Mouse (Mus musculus): Measurements from ENCODE around the gene Shd. TPM values are rescaled to one million over a fixed set of nuclear protein-coding genes. Genes with fewer than 3 reads are reported as not detected.
A peak's percentile ranks its signal among the peaks of the same experiment; 100 is the strongest.

The Shd gene
- total RNA-seq, 2 experiments from 2014 or later, result 1.1 to 1.9 TPM

DNA sequence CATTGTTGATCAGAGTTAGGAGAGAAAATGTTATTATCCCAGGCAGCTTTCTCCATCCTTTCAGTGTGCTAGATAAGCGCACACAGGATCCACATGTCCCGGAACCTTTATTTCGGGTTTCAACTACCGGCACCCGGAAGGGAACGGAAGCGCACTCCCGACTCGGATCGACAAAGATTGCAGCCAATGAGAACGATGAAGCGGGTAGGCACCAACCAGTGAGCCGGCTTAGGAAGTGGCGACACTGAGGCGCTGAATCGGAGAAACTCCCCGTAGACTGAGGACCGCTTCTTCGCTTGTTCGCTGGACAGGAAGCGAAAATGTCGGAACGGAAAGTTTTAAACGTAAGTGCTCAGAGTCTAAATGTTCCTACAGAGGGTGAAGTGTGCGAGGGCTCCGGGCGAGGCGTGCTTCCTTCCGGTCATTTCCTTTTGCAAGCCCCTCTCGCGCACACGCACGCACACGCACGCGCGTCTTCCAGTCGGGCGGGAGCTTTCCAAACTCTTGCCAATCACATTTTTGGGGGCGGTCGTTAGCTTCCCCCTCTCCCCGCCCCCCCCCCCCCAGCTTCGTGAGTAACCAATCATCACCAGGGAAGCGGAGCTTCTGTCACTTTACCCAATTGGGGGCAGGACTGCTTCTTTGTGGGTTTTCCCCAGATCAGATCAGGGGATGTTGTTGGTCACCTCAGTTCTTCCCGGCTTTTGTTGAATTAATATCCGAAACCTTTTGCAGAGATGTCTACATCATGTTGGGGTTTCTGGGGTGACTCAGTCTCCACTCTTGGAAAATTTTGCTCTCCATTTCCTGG, 11.1 kb upstream of the Shd start, which contains the start of gene Yju2:
TSS of gene Yju2 (plus strand) at position 182 of the 811 bp plus-strand sequence.
- DNase-seq, result peak; percentile 96 to 99

DNA sequence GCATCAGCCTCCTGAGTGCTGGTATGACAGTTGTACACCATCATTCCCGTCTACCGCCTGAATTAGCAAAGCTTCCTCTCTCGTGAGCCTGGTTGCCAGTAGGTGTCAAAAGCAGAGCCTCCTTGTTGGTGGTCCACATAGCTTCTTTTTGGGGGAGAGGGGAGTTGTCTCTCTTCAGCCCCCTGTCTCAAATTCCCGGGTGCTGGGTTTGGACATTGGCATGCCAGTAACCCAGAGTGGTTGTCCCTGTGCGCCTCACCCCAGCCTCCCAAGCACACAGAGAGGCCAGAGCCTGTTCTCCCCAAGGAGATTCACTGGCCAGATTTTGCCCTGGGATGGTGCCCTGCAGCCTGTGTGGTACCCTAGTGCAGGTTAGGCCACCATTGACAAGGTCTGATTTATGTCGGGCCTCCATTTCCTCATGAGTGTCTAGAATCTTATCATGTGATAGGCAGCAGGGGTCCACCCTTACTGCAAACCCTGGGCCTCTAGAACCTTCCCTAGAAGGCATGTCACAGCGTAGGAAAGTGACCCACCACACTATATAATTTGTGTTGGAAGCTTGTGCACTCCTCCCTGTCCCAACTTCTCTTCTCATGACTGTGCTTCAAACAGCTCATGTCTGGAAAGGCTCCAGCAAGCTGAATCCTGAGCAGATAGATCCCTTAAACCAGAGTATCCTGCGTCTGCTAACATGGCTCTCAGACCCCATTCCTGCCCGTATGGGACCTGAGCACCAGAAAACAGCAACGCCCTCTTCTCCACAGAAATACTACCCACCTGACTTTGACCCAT, 10.1 kb upstream of the Shd start:
- DNase-seq, result no peak

GRCm38 (mm10) chr17:55960791-55961190, 9.5 kb upstream of the Shd start:
- no peak for DNase-seq

DNA sequence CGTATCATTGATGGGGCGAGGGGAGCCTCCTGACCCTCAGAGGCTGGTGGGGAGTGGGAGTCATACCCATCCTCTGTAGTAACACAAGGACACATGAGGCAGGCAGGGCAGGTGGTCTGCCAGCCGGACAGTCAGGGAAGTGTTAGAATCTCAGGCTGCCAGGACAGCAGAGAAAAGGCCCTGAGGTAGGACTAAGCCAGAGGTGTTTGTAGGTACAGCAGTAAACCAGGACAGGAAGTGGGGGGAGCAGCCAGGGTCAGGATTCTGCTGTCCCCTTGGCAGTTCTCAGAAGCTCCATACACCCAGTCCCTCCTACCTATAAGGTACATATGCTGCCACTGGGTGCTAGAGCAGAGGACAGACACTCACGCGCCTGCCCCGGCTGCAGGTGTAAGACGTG, 8.6 kb upstream of the Shd start:
- DNase-seq, result no peak

- DNase-seq, result no peak
These were observed 7.1 kb upstream of the Shd start for GRCm38 (mm10) chr17:55963171-55963570.

GRCm38 (mm10) chr17:55964496-55964895, 5.8 kb upstream of the Shd start:
- DNase-seq, result no peak

- no peak for DNase-seq
These were observed 5.3 kb upstream of the Shd start for GRCm38 (mm10) chr17:55964996-55965395.

GRCm38 (mm10) chr17:55967186-55967585, 3.1 kb upstream of the Shd start:
- no peak for DNase-seq

DNA sequence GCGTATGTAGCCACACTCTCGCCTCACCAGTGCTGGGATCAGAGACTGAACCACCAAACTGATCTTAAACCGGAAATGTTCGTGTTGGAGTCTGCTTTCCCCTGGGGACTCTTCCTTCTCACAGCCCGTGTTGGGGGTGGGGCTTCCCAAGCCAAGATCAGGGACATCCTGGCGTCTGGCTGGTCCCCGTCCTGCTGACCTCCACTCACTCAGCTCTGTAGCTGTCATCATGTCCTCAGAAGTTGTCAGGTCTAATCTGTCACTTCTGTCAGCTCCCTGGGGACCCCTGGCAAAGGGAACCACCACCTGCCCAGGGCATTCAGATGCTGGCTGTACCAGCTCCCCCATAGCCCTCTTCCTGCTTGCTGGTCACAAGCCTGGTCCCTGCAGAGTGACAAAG, 2.1 kb upstream of the Shd start:
- peak; percentile 27 to 43 for DNase-seq

GRCm38 (mm10) chr17:55969560-55969959, 707 bp upstream of the Shd start:
- DNase-seq, result peak in 1 of 2 experiments; percentile 23

- DNase-seq, result no peak
These were observed 1.2 kb downstream of the Shd start for GRCm38 (mm10) chr17:55971453-55971852.

DNA sequence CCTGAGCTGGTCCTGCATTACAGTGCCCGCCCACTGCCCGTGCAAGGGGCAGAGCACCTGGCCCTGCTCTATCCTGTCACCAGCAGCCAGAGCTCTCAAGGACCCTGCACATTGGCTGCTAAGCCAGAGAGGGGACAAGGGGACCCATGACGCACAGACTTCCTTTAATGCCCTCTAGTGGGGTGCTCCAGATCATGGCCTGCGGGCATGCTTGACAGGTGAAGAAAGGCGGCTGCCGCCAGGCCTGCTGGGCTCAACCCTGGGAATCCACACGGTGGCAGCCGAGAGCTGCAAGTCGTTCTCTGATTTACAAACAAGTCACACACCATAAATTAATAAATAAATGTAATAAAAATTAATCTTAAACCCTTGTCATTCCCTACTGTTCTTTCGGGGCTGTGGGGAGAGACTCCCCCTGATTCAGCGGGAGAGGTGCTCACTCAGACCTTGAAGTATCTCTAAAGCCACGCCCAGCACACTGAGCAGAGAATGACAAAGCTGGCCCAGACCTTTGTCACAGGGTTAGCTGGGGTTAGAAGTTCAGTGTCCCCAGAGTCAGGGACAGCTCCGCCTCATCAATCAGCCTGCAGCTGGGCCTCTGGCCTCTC, 6.1 kb downstream of the Shd start:
- peak; percentile 69 to 90 for DNase-seq

DNA sequence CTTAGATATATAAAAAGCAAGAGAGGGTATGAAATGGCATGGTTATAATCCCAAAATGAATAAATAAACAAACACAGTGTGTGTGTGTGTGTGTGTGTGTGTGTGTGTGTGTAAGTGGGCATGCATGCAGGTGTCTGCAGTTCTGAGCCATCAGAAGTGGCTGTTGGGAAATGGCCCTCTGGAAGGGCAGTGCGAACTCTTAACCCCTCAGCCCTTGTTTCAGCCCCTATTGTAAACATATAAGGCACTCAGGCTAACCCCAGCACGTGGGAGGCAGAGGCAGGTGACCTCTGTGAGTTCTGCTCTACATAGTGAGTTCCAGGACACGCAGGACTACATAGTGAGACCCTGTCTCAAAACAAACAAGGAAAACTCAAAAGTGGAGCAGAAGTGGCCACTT, 7.0 kb downstream of the Shd start:
- DNase-seq, result no peak

- peak in 1 of 2 experiments; percentile 31 for DNase-seq
These were observed 16.0 kb downstream of the Shd start, which contains the start of gene Fsd1 for GRCm38 (mm10) chr17:55986030-55986961. Gene Fsd1, plus strand, starts transcription at chr17:55986509.

DNA sequence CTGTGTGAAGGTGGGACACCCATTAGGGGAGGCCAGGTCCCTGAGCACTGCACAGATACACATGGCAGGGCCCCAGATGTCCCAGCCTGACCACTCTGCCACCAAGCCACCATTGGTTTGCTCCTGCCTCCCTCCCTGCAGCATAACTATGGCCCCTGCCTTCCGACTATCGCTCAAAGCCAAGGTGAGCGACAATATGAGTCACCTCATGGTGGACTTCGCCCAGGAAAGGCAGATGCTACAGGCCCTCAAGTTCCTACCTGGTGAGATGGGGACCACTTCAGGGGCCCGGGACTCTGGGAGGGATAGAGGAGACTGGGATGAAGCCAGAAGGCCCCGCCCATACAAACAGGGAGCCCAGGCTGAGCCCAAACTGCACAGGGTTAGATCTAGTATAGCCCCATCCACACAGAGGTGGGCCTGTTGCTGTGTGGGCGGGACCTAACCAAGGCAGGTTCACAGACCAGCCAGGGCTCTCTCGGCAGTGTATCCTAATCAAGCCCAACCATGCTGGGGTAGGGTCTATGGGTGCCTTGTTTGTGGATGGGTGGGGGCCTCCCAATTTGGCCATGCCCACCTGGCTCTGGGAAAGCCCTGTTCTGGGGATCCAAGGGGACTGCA, 20.1 kb downstream of the Shd start:
- DNase-seq, result no peak

DNA sequence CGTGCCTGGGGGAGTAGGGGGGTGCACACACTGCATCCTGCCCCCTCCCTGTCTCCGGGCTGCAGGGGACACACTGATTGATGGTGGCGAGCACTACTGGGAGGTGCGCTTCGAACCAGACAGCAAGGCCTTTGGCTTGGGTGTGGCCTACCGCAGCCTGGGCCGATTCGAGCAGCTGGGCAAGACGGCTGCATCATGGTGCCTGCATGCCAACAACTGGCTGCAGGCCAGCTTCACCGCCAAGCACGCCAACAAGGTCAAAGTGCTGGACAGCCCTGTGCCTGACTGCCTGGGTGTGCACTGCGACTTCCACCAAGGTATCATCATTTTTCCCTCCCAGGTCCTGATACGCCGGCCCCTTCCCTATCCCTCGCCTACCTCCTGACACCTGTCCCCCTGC, 25.7 kb downstream of the Shd start:
- DNase-seq, result peak; percentile 50 to 53

DNA sequence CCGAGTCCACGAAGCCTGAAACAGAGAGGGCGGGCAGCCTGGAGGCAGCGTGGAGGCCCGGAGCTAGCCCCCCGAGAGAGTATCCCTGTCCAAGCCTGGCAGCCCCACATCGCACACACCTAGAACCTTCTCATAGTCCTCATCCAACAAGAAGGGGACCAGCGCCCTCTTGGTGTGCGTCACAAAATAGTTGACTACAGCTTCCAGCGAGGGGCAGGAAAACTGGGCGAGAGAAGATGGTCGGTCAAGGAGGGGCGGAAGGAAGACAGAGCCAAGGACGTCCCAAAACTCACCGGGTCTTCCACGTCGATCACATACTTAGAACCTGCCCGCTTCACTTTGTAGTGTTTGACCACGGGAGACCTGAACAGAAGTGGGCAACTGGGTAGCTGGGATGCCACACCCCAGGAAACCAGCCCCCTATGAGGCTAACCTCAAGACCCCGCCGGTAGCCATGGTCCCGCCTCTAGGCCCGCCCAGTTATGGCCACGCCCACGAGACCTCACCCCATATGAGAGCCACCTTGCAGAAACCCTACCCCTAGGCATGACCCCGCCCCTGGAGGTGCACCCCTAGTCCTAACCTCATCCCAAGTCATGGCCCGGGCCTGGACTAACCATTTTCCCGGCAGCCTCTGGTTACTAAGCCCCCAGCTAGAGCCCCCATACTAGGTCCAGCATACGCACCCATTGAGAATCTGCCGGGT, 29.7 kb downstream of the Shd start:
- no peak for DNase-seq

DNA sequence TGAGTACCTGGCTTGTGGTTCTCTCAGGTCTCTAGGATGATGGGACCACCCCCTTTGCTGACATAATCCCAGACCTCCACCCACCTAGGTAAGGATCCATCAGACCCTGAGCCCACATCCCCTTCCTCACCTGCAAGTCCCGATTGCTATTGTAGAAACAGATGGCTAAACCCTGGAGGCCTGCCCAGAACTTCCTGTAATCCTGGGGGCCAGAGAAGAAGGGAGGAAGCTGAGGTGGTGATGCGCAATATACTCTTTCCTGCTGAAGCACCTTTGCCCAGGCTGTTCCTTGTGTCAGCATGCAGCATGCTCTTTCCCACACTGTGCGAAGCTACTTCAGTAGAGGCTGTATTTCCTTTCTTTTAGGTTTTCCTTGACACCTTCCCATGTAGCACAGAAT, 32.7 kb downstream of the Shd start:
- DNase-seq, result no peak

GRCm38 (mm10) chr17:56005415-56006061, 35.3 kb downstream of the Shd start, which contains the start of the genes Stap2 and Mpnd:
Gene Stap2, minus strand, starts transcription at chr17:56005584.
Gene Mpnd, plus strand, starts transcription at chr17:56005711.
- peak; percentile 70 to 88 for DNase-seq

- DNase-seq, result no peak
These were observed 36.7 kb downstream of the Shd start for GRCm38 (mm10) chr17:56006956-56007355.
